Mouse (Mus musculus): ENCODE results near the gene Tyk2. TPM values are rescaled to one million over a fixed set of nuclear protein-coding genes. Genes with fewer than 3 reads are reported as not detected.

Tyk2 gene
- polyA plus RNA-seq, 1 experiment from 2014 or later, result 9.8 TPM

DNA sequence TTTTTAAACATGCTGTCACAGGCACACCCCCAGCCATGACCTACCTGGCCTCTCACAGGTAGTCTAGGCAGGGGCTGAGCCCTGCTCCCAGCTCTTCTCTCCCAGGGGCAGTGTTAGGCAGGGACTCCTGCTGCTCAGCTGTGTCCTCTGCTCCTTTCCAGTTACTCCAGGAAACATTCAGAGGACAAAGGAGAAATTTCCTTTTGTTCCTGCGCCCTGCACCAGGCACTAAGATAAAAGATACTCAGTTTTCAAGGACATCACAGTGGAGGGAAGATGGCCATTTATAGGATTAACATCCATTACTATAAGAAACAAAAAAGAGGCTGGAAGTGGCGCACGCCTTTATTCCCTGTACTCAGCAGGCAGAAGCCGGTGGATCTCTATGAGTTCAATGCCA lies 35.1 kb downstream of the Tyk2 start:
- Histone ChIP-seq H3K27me3 (replicated peaks; ENCODE audit: control insufficient read depth, insufficient read depth, low read length) (no peaks in the 10 kb centered on the region), H3K27ac (replicated peaks; ENCODE audit: low read depth, low read length) (no peak overlapping the region), H3K9ac (ENCODE audit: low read depth, low read length) (no peak overlapping the region), H3K9me3 (ENCODE audit: control insufficient read depth, low read length) (no peaks in the 10 kb centered on the region), H3K4me1 (ENCODE audit: control insufficient read depth, insufficient read depth, low read length) (no peaks in the 10 kb centered on the region), H3K4me3 (ENCODE audit: low read depth, low read length) (no peak overlapping the region), H3K36me3 (ENCODE audit: control insufficient read depth, insufficient read depth, low read length) (no peaks in the 10 kb centered on the region), H3K4me2 (ENCODE audit: low read depth, low read length) (no peak overlapping the region)
- 82% methylated on average over 4 of the region's 4 CpGs for WGBS
- no peak for ATAC-seq (ENCODE audit: low read depth)
- no peak for DNase-seq (ENCODE audit: low spot score)

DNA sequence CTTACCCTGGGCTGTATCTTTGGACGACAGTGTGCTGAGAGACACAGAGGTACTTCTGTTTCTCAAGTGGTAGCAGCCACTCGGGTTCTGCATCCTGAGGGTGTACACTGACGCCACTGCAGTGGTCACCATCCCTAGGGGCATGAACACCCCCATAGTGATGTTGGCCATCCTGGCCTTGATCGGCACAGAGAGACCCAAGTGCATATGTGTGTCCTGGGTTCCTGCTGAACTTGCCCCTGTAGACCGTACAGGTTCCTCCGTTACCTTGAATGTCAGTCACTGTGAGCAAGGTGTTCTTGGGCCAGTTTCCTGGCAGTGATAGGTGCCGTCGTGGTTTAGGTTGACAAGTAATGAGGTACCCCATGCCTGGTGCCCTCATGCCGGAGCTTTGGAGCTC lies 37.6 kb downstream of the Tyk2 start:
- Histone ChIP-seq H3K36me3 (ENCODE audit: control insufficient read depth, insufficient read depth, low read length) (peaks cover 20% of the 10 kb centered on the region), H3K9me3 (ENCODE audit: control insufficient read depth, low read length) (no peaks in the 10 kb centered on the region), H3K9ac (ENCODE audit: low read depth, low read length) (no peak overlapping the region), H3K4me1 (ENCODE audit: control insufficient read depth, insufficient read depth, low read length) (peaks cover 6% of the 10 kb centered on the region), H3K4me3 (ENCODE audit: low read depth, low read length) (no peak overlapping the region), H3K27me3 (replicated peaks; ENCODE audit: control insufficient read depth, insufficient read depth, low read length) (no peaks in the 10 kb centered on the region), H3K27ac (replicated peaks; ENCODE audit: low read depth, low read length) (no peak overlapping the region), H3K4me2 (ENCODE audit: low read depth, low read length) (no peak overlapping the region)
- ATAC-seq (ENCODE audit: low read depth) (no peak), DNase-seq (ENCODE audit: low spot score) (no peak)
- 93% methylated on average over 9 of the region's 9 CpGs for WGBS

DNA sequence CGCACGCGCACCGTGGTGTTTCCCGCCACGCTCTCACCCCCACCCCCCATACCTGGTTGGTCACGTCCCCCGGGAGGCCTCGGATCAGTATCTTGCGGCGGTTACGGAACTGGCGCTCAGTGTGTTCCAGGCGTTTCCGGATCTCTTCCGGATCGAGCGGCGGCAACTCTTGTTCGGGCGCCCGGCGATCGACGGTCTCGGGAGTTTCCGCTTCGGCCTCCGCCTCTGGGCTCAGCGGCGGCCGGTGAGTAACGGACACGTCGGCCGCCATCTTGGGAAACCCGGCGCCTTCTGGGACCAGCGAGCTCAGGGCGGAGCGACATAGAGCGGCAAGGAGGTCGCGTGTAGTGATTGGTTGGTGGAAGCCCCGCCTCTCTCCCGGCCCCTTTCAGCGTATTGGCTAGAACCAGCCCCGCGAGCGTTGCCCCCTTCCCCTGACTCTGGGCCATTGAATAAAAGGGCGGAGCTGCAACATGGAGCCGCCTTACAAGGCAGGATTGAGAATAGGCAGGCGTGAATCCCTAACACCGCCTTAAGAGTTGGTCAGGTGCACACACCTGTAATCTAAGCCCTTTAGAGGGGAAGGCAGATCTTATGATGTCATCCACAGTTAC lies 39.2 kb downstream of the Tyk2 start, which contains the start of the genes Gm38431 and Raver1:
Gene Gm38431 (minus strand): TSS at position 291 of the 614 bp plus-strand sequence.
Gene Raver1 (minus strand): TSS at position 302 of the 614 bp plus-strand sequence.
- Histone ChIP-seq H3K36me3 (ENCODE audit: control insufficient read depth, insufficient read depth, low read length) (peaks cover 36% of the 10 kb centered on the region), H3K4me3 (ENCODE audit: low read depth, low read length) (peak within 1 kb of the TSS; percentile 76), H3K27ac (replicated peaks; ENCODE audit: low read depth, low read length) (peak within 1 kb of the TSS; percentile 88), H3K9me3 (ENCODE audit: control insufficient read depth, low read length) (no peaks in the 10 kb centered on the region), H3K4me1 (ENCODE audit: control insufficient read depth, insufficient read depth, low read length) (peaks cover 6% of the 10 kb centered on the region), H3K4me2 (ENCODE audit: low read depth, low read length) (peak within 1 kb of the TSS; percentile 79), H3K27me3 (replicated peaks; ENCODE audit: control insufficient read depth, insufficient read depth, low read length) (no peaks in the 10 kb centered on the region), H3K9ac (ENCODE audit: low read depth, low read length) (peak within 1 kb of the TSS; percentile 87)
- under 1% methylated on average over 51 of the region's 54 CpGs for WGBS
- ATAC-seq (ENCODE audit: low read depth) (peak; percentile 100), DNase-seq (ENCODE audit: low spot score) (peak; percentile 99)

DNA sequence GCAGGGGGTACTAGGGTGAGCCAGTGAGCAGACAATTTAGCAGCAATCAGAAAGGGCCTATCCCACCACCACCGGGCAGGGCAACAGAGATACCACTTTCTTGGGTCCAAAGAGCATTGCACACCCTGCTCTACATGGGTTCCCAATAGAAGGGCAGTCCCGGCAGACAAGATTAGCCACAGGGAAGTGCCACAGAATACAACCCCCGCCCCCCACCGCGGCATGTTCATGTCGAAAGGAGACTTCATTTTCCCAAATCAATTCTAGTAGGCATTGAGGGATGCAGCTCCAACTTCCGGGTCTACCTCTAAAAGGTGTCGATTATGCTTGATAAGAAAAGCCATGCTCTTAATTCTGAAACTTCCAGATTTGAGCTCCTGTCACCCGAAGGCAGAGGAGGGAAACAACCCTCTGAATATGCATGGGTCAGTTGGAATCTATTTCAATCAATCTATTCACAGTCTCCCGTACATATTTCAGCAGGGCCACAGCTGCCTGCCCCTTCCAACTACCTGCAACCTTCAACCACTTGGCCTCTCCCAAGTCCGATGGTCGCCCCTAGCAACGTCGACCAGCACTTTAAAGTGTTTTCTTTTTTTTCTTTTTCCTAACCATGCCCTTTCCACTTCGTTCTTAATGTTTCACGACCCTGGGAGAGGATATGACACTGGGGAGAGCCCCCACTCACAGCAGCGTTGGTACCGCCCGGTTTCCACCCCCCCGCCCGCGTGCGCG lies 39.9 kb downstream of the Tyk2 start:
- peaks cover 43% of the 10 kb centered on the region for H3K36me3 ChIP-seq (ENCODE audit: control insufficient read depth, insufficient read depth, low read length)
- 4% methylated on average over 24 of the region's 24 CpGs for WGBS
- peak; percentile 3 for ATAC-seq (ENCODE audit: low read depth)
- H3K4me2 ChIP-seq (ENCODE audit: low read depth, low read length), result peak overlapping the region; percentile 79
- H3K27ac ChIP-seq (replicated peaks; ENCODE audit: low read depth, low read length), result peak overlapping the region; percentile 88
- H3K9me3 ChIP-seq (ENCODE audit: control insufficient read depth, low read length), result no peaks in the 10 kb centered on the region
- peak; percentile 6 for DNase-seq (ENCODE audit: low spot score)
- H3K4me1 ChIP-seq (ENCODE audit: control insufficient read depth, insufficient read depth, low read length), result peaks cover 6% of the 10 kb centered on the region
- peak overlapping the region; percentile 76 for H3K4me3 ChIP-seq (ENCODE audit: low read depth, low read length)
- no peaks in the 10 kb centered on the region for H3K27me3 ChIP-seq (replicated peaks; ENCODE audit: control insufficient read depth, insufficient read depth, low read length)
- peak overlapping the region; percentile 87 for H3K9ac ChIP-seq (ENCODE audit: low read depth, low read length)

DNA sequence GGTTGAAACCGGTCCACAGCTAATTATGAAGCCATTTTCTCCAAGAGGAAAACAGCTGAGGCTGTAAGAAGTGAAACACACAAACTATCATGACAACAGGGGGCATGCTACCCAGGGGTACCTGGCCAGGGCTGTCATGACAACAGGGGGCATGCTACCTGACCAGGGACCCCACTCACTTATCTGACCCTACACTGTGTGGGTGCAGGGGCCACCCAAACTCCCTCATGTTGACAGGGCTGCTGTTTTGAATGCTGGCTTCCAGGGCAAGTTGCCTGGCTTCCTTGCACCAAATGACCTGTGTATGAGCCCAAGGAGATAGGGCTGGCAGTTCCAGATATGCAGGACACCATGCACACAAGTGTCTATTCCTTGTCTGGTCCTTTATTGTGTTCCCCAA lies 40.5 kb downstream of the Tyk2 start:
- Histone ChIP-seq H3K4me3 (ENCODE audit: low read depth, low read length) (peak overlapping the region; percentile 76), H3K9ac (ENCODE audit: low read depth, low read length) (peak overlapping the region; percentile 87), H3K9me3 (ENCODE audit: control insufficient read depth, low read length) (no peaks in the 10 kb centered on the region), H3K4me2 (ENCODE audit: low read depth, low read length) (peak overlapping the region; percentile 79), H3K27ac (replicated peaks; ENCODE audit: low read depth, low read length) (no peak overlapping the region), H3K4me1 (ENCODE audit: control insufficient read depth, insufficient read depth, low read length) (peaks cover 6% of the 10 kb centered on the region), H3K27me3 (replicated peaks; ENCODE audit: control insufficient read depth, insufficient read depth, low read length) (no peaks in the 10 kb centered on the region), H3K36me3 (ENCODE audit: control insufficient read depth, insufficient read depth, low read length) (peaks cover 49% of the 10 kb centered on the region)
- WGBS, result 93% methylated on average over 1 of the region's 1 CpGs
- ATAC-seq (ENCODE audit: low read depth), result no peak
- no peak for DNase-seq (ENCODE audit: low spot score)

DNA sequence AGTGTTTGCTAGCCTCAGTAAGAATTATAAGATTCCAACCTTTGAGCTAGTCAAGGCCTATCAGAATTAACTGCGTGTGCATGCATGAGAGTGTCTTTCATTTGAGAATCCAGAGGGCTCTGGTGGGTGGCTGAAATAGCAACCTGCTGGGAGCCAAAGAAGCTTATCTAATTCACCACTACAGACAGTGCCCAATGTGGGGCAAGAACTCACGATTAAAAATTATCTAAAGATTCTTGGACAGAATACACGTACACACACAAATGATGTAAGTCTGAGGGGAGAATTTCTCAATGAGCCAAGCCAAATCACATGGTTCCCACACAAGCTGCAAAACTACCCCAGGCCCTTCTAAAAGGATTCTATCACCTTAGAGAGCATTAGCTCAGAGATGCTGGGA lies 47.7 kb downstream of the Tyk2 start:
- no peak for ATAC-seq (ENCODE audit: low read depth)
- H3K4me1 ChIP-seq (ENCODE audit: control insufficient read depth, insufficient read depth, low read length), result no peaks in the 10 kb centered on the region
- H3K4me3 ChIP-seq (ENCODE audit: low read depth, low read length), result no peak overlapping the region
- H3K4me2 ChIP-seq (ENCODE audit: low read depth, low read length), result no peak overlapping the region
- H3K9me3 ChIP-seq (ENCODE audit: control insufficient read depth, low read length), result no peaks in the 10 kb centered on the region
- WGBS, result 95% methylated on average over 3 of the region's 3 CpGs
- DNase-seq (ENCODE audit: low spot score), result no peak
- no peaks in the 10 kb centered on the region for H3K27me3 ChIP-seq (replicated peaks; ENCODE audit: control insufficient read depth, insufficient read depth, low read length)
- no peak overlapping the region for H3K9ac ChIP-seq (ENCODE audit: low read depth, low read length)
- H3K27ac ChIP-seq (replicated peaks; ENCODE audit: low read depth, low read length), result no peak overlapping the region
- peaks cover 95% of the 10 kb centered on the region for H3K36me3 ChIP-seq (ENCODE audit: control insufficient read depth, insufficient read depth, low read length)

DNA sequence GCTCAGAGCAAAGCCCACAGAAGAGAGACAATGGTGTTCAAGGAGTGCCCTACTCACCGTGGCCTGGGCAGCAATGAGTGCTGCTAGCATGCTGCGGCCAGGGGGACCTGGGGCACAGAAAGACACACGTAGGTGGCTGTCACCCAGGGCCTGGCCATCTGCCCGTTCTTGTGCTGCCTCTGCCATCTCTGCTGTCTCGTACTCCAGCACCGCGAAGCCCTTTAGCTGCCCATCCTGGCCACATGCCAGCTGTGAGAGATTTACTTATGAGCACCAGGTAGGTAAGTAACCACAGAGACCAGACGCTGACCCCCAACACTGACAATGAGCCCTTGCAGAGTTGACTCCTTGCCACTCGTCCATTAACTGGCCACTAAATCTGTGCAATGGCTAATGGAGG lies 49.9 kb downstream of the Tyk2 start:
- 85% methylated on average over 9 of the region's 9 CpGs for whole genome bisulfite sequencing
- no peaks in the 10 kb centered on the region for H3K9me3 ChIP-seq (ENCODE audit: control insufficient read depth, low read length)
- DNase-seq (ENCODE audit: low spot score) (no peak), ATAC-seq (ENCODE audit: low read depth) (no peak)
- H3K9ac ChIP-seq (ENCODE audit: low read depth, low read length), result no peak overlapping the region
- no peaks in the 10 kb centered on the region for H3K4me1 ChIP-seq (ENCODE audit: control insufficient read depth, insufficient read depth, low read length)
- H3K4me2 ChIP-seq (ENCODE audit: low read depth, low read length), result no peak overlapping the region
- H3K36me3 ChIP-seq (ENCODE audit: control insufficient read depth, insufficient read depth, low read length), result peaks cover 95% of the 10 kb centered on the region
- no peak overlapping the region for H3K4me3 ChIP-seq (ENCODE audit: low read depth, low read length)
- H3K27ac ChIP-seq (replicated peaks; ENCODE audit: low read depth, low read length), result no peak overlapping the region
- no peaks in the 10 kb centered on the region for H3K27me3 ChIP-seq (replicated peaks; ENCODE audit: control insufficient read depth, insufficient read depth, low read length)

DNA sequence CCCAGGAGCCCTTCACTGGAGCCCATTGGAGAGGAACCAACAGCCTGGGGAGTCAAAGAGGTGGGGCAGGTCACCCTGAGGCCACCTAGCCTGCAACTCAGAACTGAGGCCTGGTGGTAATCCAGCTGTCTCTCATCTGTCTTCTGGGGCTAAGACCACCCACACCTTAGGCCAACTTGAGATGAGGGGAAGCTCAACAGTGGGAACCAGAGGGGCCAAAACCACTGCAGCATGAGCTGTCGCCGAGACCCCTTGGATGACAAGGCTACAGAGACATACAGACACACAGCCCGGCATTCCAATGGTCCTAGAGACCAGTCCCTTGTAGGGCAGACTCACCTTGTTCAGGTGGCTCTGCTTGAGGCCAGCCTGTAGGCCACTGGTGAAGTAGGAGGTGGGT lies 55.4 kb downstream of the Tyk2 start:
- no peaks in the 10 kb centered on the region for H3K27me3 ChIP-seq (replicated peaks; ENCODE audit: control insufficient read depth, insufficient read depth, low read length)
- peaks cover 5% of the 10 kb centered on the region for H3K4me1 ChIP-seq (ENCODE audit: control insufficient read depth, insufficient read depth, low read length)
- 78% methylated on average over 3 of the region's 3 CpGs for WGBS
- H3K9ac ChIP-seq (ENCODE audit: low read depth, low read length), result no peak overlapping the region
- no peak for ATAC-seq (ENCODE audit: low read depth)
- H3K9me3 ChIP-seq (ENCODE audit: control insufficient read depth, low read length), result no peaks in the 10 kb centered on the region
- no peak overlapping the region for H3K4me2 ChIP-seq (ENCODE audit: low read depth, low read length)
- H3K27ac ChIP-seq (replicated peaks; ENCODE audit: low read depth, low read length), result no peak overlapping the region
- H3K4me3 ChIP-seq (ENCODE audit: low read depth, low read length), result no peak overlapping the region
- peaks cover 62% of the 10 kb centered on the region for H3K36me3 ChIP-seq (ENCODE audit: control insufficient read depth, insufficient read depth, low read length)
- DNase-seq (ENCODE audit: low spot score), result no peak

All from embryonic facial prominence, embryonic 14.5 days (tissue).